Mouse (Mus musculus): Measurements from ENCODE around the gene Itgax. TPM values are rescaled to one million over a fixed set of nuclear protein-coding genes. Genes with fewer than 3 reads are reported as not detected.

Itgax gene
- 0.17 TPM in 1 of 2 replicates, not detected in the other for polyA plus RNA-seq (2014; fragmentation: Nextera tagmentation; extraction: Ambion mirVana)

- Histone ChIP-seq H3K4me1 (ENCODE audit: control insufficient read depth, insufficient read depth, low read length) (no peaks in the 10 kb centered on the region), H3K27ac (ENCODE audit: low read length) (no peak within 1 kb of the TSS), H3K4me2 (replicated peaks; ENCODE audit: low read depth, low read length) (no peak within 1 kb of the TSS), H3K4me3 (ENCODE audit: low read depth, low read length) (no peak within 1 kb of the TSS), H3K9ac (replicated peaks; ENCODE audit: low read depth, low read length) (no peak within 1 kb of the TSS), H3K9me3 (ENCODE audit: control insufficient read depth, low read depth, low read length) (no peaks in the 10 kb centered on the region), H3K36me3 (ENCODE audit: control insufficient read depth, insufficient read depth, low read length) (no peaks in the 10 kb centered on the region), H3K27me3 (ENCODE audit: control insufficient read depth, insufficient read depth, low read length) (no peaks in the 10 kb centered on the region)
- WGBS = 68% methylated on average over 8 of the region's 8 CpGs
- ATAC-seq (ENCODE audit: insufficient number of reproducible peaks, insufficient read depth, low FRiP score, low read depth) = no peak
These were observed at the start of gene Itgax for GRCm38 (mm10) chr7:128128741-128129720. Itgax (plus strand) TSS chr7:128129547.

- WGBS = 84% methylated on average over 8 of the region's 8 CpGs
- Histone ChIP-seq H3K4me2 (replicated peaks; ENCODE audit: low read depth, low read length) (no peak overlapping the region), H3K4me3 (ENCODE audit: low read depth, low read length) (no peak overlapping the region), H3K27ac (ENCODE audit: low read length) (no peak overlapping the region), H3K36me3 (ENCODE audit: control insufficient read depth, insufficient read depth, low read length) (no peaks in the 10 kb centered on the region), H3K9ac (replicated peaks; ENCODE audit: low read depth, low read length) (no peak overlapping the region), H3K9me3 (ENCODE audit: control insufficient read depth, low read depth, low read length) (no peaks in the 10 kb centered on the region), H3K27me3 (ENCODE audit: control insufficient read depth, insufficient read depth, low read length) (no peaks in the 10 kb centered on the region), H3K4me1 (ENCODE audit: control insufficient read depth, insufficient read depth, low read length) (no peaks in the 10 kb centered on the region)
- ATAC-seq (ENCODE audit: insufficient number of reproducible peaks, insufficient read depth, low FRiP score, low read depth) = no peak
These were observed 49.3 kb upstream of the Itgax start for GRCm38 (mm10) chr7:128080012-128080411.

- Histone ChIP-seq H3K9ac (replicated peaks; ENCODE audit: low read depth, low read length) (no peak overlapping the region), H3K4me1 (ENCODE audit: control insufficient read depth, insufficient read depth, low read length) (no peaks in the 10 kb centered on the region), H3K36me3 (ENCODE audit: control insufficient read depth, insufficient read depth, low read length) (no peaks in the 10 kb centered on the region), H3K4me3 (ENCODE audit: low read depth, low read length) (no peak overlapping the region), H3K9me3 (ENCODE audit: control insufficient read depth, low read depth, low read length) (no peaks in the 10 kb centered on the region), H3K27me3 (ENCODE audit: control insufficient read depth, insufficient read depth, low read length) (no peaks in the 10 kb centered on the region), H3K27ac (ENCODE audit: low read length) (no peak overlapping the region), H3K4me2 (replicated peaks; ENCODE audit: low read depth, low read length) (no peak overlapping the region)
- ATAC-seq (ENCODE audit: insufficient number of reproducible peaks, insufficient read depth, low FRiP score, low read depth) = no peak
- WGBS = 82% methylated on average over 7 of the region's 7 CpGs
These were observed 40.2 kb upstream of the Itgax start for GRCm38 (mm10) chr7:128089141-128089540.

- ATAC-seq (ENCODE audit: insufficient number of reproducible peaks, insufficient read depth, low FRiP score, low read depth) = no peak
- no peak overlapping the region for H3K4me2 ChIP-seq (replicated peaks; ENCODE audit: low read depth, low read length)
- WGBS = 87% methylated on average over 1 of the region's 1 CpGs
- no peaks in the 10 kb centered on the region for H3K4me1 ChIP-seq (ENCODE audit: control insufficient read depth, insufficient read depth, low read length)
- H3K27ac ChIP-seq (ENCODE audit: low read length) = no peak overlapping the region
- H3K27me3 ChIP-seq (ENCODE audit: control insufficient read depth, insufficient read depth, low read length) = no peaks in the 10 kb centered on the region
- no peaks in the 10 kb centered on the region for H3K9me3 ChIP-seq (ENCODE audit: control insufficient read depth, low read depth, low read length)
- no peaks in the 10 kb centered on the region for H3K36me3 ChIP-seq (ENCODE audit: control insufficient read depth, insufficient read depth, low read length)
- no peak overlapping the region for H3K4me3 ChIP-seq (ENCODE audit: low read depth, low read length)
- no peak overlapping the region for H3K9ac ChIP-seq (replicated peaks; ENCODE audit: low read depth, low read length)
These were observed 31.2 kb upstream of the Itgax start for GRCm38 (mm10) chr7:128098135-128098534.

- WGBS = 75% methylated on average over 2 of the region's 2 CpGs
- H3K4me2 ChIP-seq (replicated peaks; ENCODE audit: low read depth, low read length) = no peak overlapping the region
- no peak overlapping the region for H3K9ac ChIP-seq (replicated peaks; ENCODE audit: low read depth, low read length)
- no peak overlapping the region for H3K27ac ChIP-seq (ENCODE audit: low read length)
- H3K27me3 ChIP-seq (ENCODE audit: control insufficient read depth, insufficient read depth, low read length) = no peaks in the 10 kb centered on the region
- ATAC-seq (ENCODE audit: insufficient number of reproducible peaks, insufficient read depth, low FRiP score, low read depth) = no peak
- no peak overlapping the region for H3K4me3 ChIP-seq (ENCODE audit: low read depth, low read length)
- H3K9me3 ChIP-seq (ENCODE audit: control insufficient read depth, low read depth, low read length) = no peaks in the 10 kb centered on the region
- no peaks in the 10 kb centered on the region for H3K4me1 ChIP-seq (ENCODE audit: control insufficient read depth, insufficient read depth, low read length)
- no peaks in the 10 kb centered on the region for H3K36me3 ChIP-seq (ENCODE audit: control insufficient read depth, insufficient read depth, low read length)
These were observed 28.5 kb upstream of the Itgax start for GRCm38 (mm10) chr7:128100742-128101357.

- no peak overlapping the region for H3K4me3 ChIP-seq (ENCODE audit: low read depth, low read length)
- H3K9me3 ChIP-seq (ENCODE audit: control insufficient read depth, low read depth, low read length) = no peaks in the 10 kb centered on the region
- no peaks in the 10 kb centered on the region for H3K36me3 ChIP-seq (ENCODE audit: control insufficient read depth, insufficient read depth, low read length)
- WGBS = 55% methylated on average over 4 of the region's 4 CpGs
- H3K4me1 ChIP-seq (ENCODE audit: control insufficient read depth, insufficient read depth, low read length) = no peaks in the 10 kb centered on the region
- no peaks in the 10 kb centered on the region for H3K27me3 ChIP-seq (ENCODE audit: control insufficient read depth, insufficient read depth, low read length)
- ATAC-seq (ENCODE audit: insufficient number of reproducible peaks, insufficient read depth, low FRiP score, low read depth) = no peak
- H3K9ac ChIP-seq (replicated peaks; ENCODE audit: low read depth, low read length) = no peak overlapping the region
- no peak overlapping the region for H3K4me2 ChIP-seq (replicated peaks; ENCODE audit: low read depth, low read length)
- H3K27ac ChIP-seq (ENCODE audit: low read length) = no peak overlapping the region
These were observed 24.1 kb upstream of the Itgax start for GRCm38 (mm10) chr7:128105246-128105645.

- H3K4me2 ChIP-seq (replicated peaks; ENCODE audit: low read depth, low read length) = no peak overlapping the region
- no peaks in the 10 kb centered on the region for H3K4me1 ChIP-seq (ENCODE audit: control insufficient read depth, insufficient read depth, low read length)
- ATAC-seq (ENCODE audit: insufficient number of reproducible peaks, insufficient read depth, low FRiP score, low read depth) = no peak
- no peak overlapping the region for H3K9ac ChIP-seq (replicated peaks; ENCODE audit: low read depth, low read length)
- no peaks in the 10 kb centered on the region for H3K9me3 ChIP-seq (ENCODE audit: control insufficient read depth, low read depth, low read length)
- H3K27ac ChIP-seq (ENCODE audit: low read length) = no peak overlapping the region
- no peak overlapping the region for H3K4me3 ChIP-seq (ENCODE audit: low read depth, low read length)
- H3K36me3 ChIP-seq (ENCODE audit: control insufficient read depth, insufficient read depth, low read length) = no peaks in the 10 kb centered on the region
- WGBS = 88% methylated on average over 7 of the region's 7 CpGs
- H3K27me3 ChIP-seq (ENCODE audit: control insufficient read depth, insufficient read depth, low read length) = no peaks in the 10 kb centered on the region
These were observed 21.9 kb upstream of the Itgax start for GRCm38 (mm10) chr7:128107462-128107861.

GRCm38 (mm10) chr7:128110314-128110713 is 19.0 kb upstream of the Itgax start:
- Histone ChIP-seq H3K27ac (ENCODE audit: low read length) (no peak overlapping the region), H3K9ac (replicated peaks; ENCODE audit: low read depth, low read length) (no peak overlapping the region), H3K4me3 (ENCODE audit: low read depth, low read length) (no peak overlapping the region), H3K27me3 (ENCODE audit: control insufficient read depth, insufficient read depth, low read length) (no peaks in the 10 kb centered on the region), H3K36me3 (ENCODE audit: control insufficient read depth, insufficient read depth, low read length) (no peaks in the 10 kb centered on the region), H3K4me1 (ENCODE audit: control insufficient read depth, insufficient read depth, low read length) (no peaks in the 10 kb centered on the region), H3K4me2 (replicated peaks; ENCODE audit: low read depth, low read length) (no peak overlapping the region), H3K9me3 (ENCODE audit: control insufficient read depth, low read depth, low read length) (no peaks in the 10 kb centered on the region)
- 54% methylated on average over 2 of the region's 2 CpGs for WGBS
- no peak for ATAC-seq (ENCODE audit: insufficient number of reproducible peaks, insufficient read depth, low FRiP score, low read depth)
